Mouse (Mus musculus) MEL (cell line): ENCODE data around the gene Synrg. TPM values are rescaled to one million over a fixed set of nuclear protein-coding genes. Genes with fewer than 3 reads are reported as not detected.

ENCODE experiments used
- DNase-seq: peaks from one replicate; pipeline ENCODE4 v3.0.0; 2011; ENCODE audit warnings: low read depth, low spot score
- H3K27ac ChIP-seq: 2 replicates; pipeline ENCODE4 v1.5.1; 2012; ENCODE audit warnings: low read depth, mild to moderate bottlenecking, control low read depth, low read length, moderate library complexity; ENCODE audit not compliant: control insufficient read depth
- H3K27me3 ChIP-seq, 2 experiments: fragments of 150-350 bp in 1 of 2; sonication (generic) in 1 of 2; 2 replicates each; pipeline ENCODE4 v1.6.1; 2012; ENCODE audit warnings: low read length in 2 of 2, mild to moderate bottlenecking in 2 of 2, improper control_type of control experiment in 1 of 2, moderate library complexity in 1 of 2; ENCODE audit not compliant: insufficient read depth in 2 of 2, control insufficient read depth in 1 of 2
- H3K36me3 ChIP-seq, 2 experiments: 2 replicates each; pipeline ENCODE4 v1.6.1; 2012 to 2014; ENCODE audit warnings: low read length in 2 of 2, improper control_type of control experiment in 1 of 2, inconsistent platforms in 1 of 2, mild to moderate bottlenecking in 1 of 2; ENCODE audit not compliant: insufficient read depth in 2 of 2, control insufficient read depth in 1 of 2
- H3K4me1 ChIP-seq, 2 experiments: fragments of 150-350 bp in 1 of 2; sonication (generic) in 1 of 2; 2 replicates each; pipeline ENCODE4 v1.6.1; 2012; ENCODE audit warnings: low read length in 2 of 2, improper control_type of control experiment in 1 of 2, mild to moderate bottlenecking in 1 of 2; ENCODE audit not compliant: insufficient read depth in 2 of 2, control insufficient read depth in 1 of 2
- H3K4me3 ChIP-seq, 2 experiments: fragments of 150-350 bp in 1 of 2; sonication (generic) in 1 of 2; 2 replicates each; pipeline ENCODE4 v1.5.1; 2012; ENCODE audit warnings: low read depth in 2 of 2, low read length in 2 of 2, mild to moderate bottlenecking in 2 of 2, moderate library complexity in 2 of 2, control low read depth in 1 of 2, improper control_type of control experiment in 1 of 2; ENCODE audit not compliant: control insufficient read depth in 1 of 2, insufficient read depth in 1 of 2
- H3K79me2 ChIP-seq: 2 replicates; pipeline ENCODE4 v1.6.1; 2012; ENCODE audit warnings: mild to moderate bottlenecking, low read length, moderate library complexity; ENCODE audit not compliant: control insufficient read depth, poor library complexity, insufficient read depth
- H3K9ac ChIP-seq: 2 replicates; pipeline ENCODE4 v1.6.1; 2012; ENCODE audit warnings: low read depth, mild to moderate bottlenecking, control low read depth, low read length, moderate library complexity; ENCODE audit not compliant: control insufficient read depth, poor library complexity, severe bottlenecking
- H3K9me3 ChIP-seq: fragments of 150-350 bp; sonication (generic); replicated peaks from 2 replicates; pipeline ENCODE4 v1.6.1; 2012; ENCODE audit warnings: mild to moderate bottlenecking, low read length, improper control_type of control experiment, moderate library complexity; ENCODE audit not compliant: insufficient read depth
- CHD1 ChIP-seq: IDR thresholded peaks from 2 replicates; pipeline ENCODE4 v1.6.1; 2012; ENCODE audit warnings: low read depth, mild to moderate bottlenecking, inconsistent platforms, low read length, improper control_type of control experiment
- CHD2 ChIP-seq: IDR thresholded peaks from 2 replicates; pipeline ENCODE4 v1.6.1; 2011; ENCODE audit warnings: low read length, improper control_type of control experiment
- CTCF ChIP-seq, 3 experiments: IDR thresholded peaks in 2 of 3; conservative IDR thresholded peaks in 1 of 3; 2 replicates each; pipeline ENCODE4 v1.5.1; 2011 to 2012; ENCODE audit warnings: low read length in 3 of 3, low read depth in 2 of 3, mild to moderate bottlenecking in 2 of 3, improper control_type of control experiment in 1 of 3, inconsistent platforms in 1 of 3, mixed read lengths in 1 of 3, moderate library complexity in 1 of 3; ENCODE audit not compliant: control insufficient read depth in 1 of 3, insufficient read depth in 1 of 3, poor library complexity in 1 of 3, severe bottlenecking in 1 of 3
- E2F4 ChIP-seq: IDR thresholded peaks from 2 replicates; pipeline ENCODE4 v1.6.1; 2011; ENCODE audit warnings: low read depth, low read length, improper control_type of control experiment, borderline replicate concordance
- ELF1 ChIP-seq: IDR thresholded peaks from 2 replicates; pipeline ENCODE4 v1.6.1; 2014; ENCODE audit warnings: low read depth, mild to moderate bottlenecking, inconsistent platforms, low read length, improper control_type of control experiment, moderate library complexity
- EP300 ChIP-seq, 2 experiments: IDR thresholded peaks; 2 replicates each; pipeline ENCODE4 v1.6.1; 2011; ENCODE audit warnings: improper control_type of control experiment in 2 of 2, low read length in 2 of 2, low read depth in 1 of 2, mild to moderate bottlenecking in 1 of 2
- ETS1 ChIP-seq: IDR thresholded peaks from 2 replicates; pipeline ENCODE4 v1.6.1; 2012; ENCODE audit warnings: low read depth, mild to moderate bottlenecking, inconsistent platforms, low read length, improper control_type of control experiment, moderate library complexity
- HCFC1 ChIP-seq: IDR thresholded peaks from 2 replicates; pipeline ENCODE4 v1.6.1; 2012; ENCODE audit warnings: low read depth, mild to moderate bottlenecking, inconsistent platforms, low read length, improper control_type of control experiment, moderate library complexity
- KAT2A ChIP-seq: conservative IDR thresholded peaks from 2 replicates; pipeline ENCODE4 v1.6.1; 2012; ENCODE audit warnings: low read depth, low read length, improper control_type of control experiment, inconsistent platforms
- MAX ChIP-seq: IDR thresholded peaks from 2 replicates; pipeline ENCODE4 v1.6.1; 2011; ENCODE audit warnings: low read length, improper control_type of control experiment
- MXI1 ChIP-seq: IDR thresholded peaks from 2 replicates; pipeline ENCODE4 v1.6.1; 2011; ENCODE audit warnings: mild to moderate bottlenecking, low read depth, low read length, improper control_type of control experiment
- MYC ChIP-seq: IDR thresholded peaks from 2 replicates; pipeline ENCODE4 v1.6.1; 2011; ENCODE audit warnings: low read depth, mild to moderate bottlenecking, low read length, improper control_type of control experiment, moderate library complexity
- NELFE ChIP-seq: IDR thresholded peaks from 2 replicates; pipeline ENCODE4 v1.6.1; 2011; ENCODE audit warnings: low read depth, low read length, improper control_type of control experiment
- NRF1 ChIP-seq: IDR thresholded peaks from 2 replicates; pipeline ENCODE4 v1.6.1; 2014; ENCODE audit warnings: low read depth, mild to moderate bottlenecking, inconsistent platforms, low read length, improper control_type of control experiment, moderate library complexity; ENCODE audit not compliant: poor library complexity, insufficient read depth, severe bottlenecking
- POLR2AphosphoS2 ChIP-seq: IDR thresholded peaks from 2 replicates; pipeline ENCODE4 v1.6.1; 2011; ENCODE audit warnings: low read length, improper control_type of control experiment
- POLR2AphosphoS5 ChIP-seq: IDR thresholded peaks from 2 replicates; pipeline ENCODE4 v1.6.1; 2012; ENCODE audit warnings: low read depth, borderline replicate concordance, mild to moderate bottlenecking, inconsistent platforms, low read length, moderate library complexity, mixed read lengths
- RCOR1 ChIP-seq: IDR thresholded peaks from 2 replicates; pipeline ENCODE4 v1.6.1; 2012; ENCODE audit warnings: low read depth, mild to moderate bottlenecking, inconsistent platforms, low read length, improper control_type of control experiment
- SMC3 ChIP-seq: IDR thresholded peaks from 2 replicates; pipeline ENCODE4 v1.6.1; 2011; ENCODE audit warnings: low read depth, low read length, improper control_type of control experiment
- TCF12 ChIP-seq: IDR thresholded peaks from 2 replicates; pipeline ENCODE4 v1.6.1; 2014; ENCODE audit warnings: low read depth, mild to moderate bottlenecking, inconsistent platforms, low read length, improper control_type of control experiment, moderate library complexity
- UBTF ChIP-seq: IDR thresholded peaks from 2 replicates; pipeline ENCODE4 v1.6.1; 2012; ENCODE audit warnings: low read depth, mild to moderate bottlenecking, inconsistent platforms, low read length, improper control_type of control experiment, moderate library complexity, borderline replicate concordance; ENCODE audit not compliant: insufficient read depth
- USF1 ChIP-seq: IDR thresholded peaks from 2 replicates; pipeline ENCODE4 v1.6.1; 2014; ENCODE audit warnings: low read depth, mild to moderate bottlenecking, inconsistent platforms, low read length, improper control_type of control experiment, moderate library complexity
- USF2 ChIP-seq, 2 experiments: IDR thresholded peaks; 2 replicates each; pipeline ENCODE4 v1.6.1; 2011 to 2012; ENCODE audit warnings: improper control_type of control experiment in 2 of 2, low read length in 2 of 2, borderline replicate concordance in 1 of 2, inconsistent platforms in 1 of 2, low read depth in 1 of 2, mild to moderate bottlenecking in 1 of 2; ENCODE audit not compliant: insufficient read depth in 1 of 2
- ZKSCAN1 ChIP-seq: IDR thresholded peaks from 2 replicates; pipeline ENCODE4 v1.6.1; 2012; ENCODE audit warnings: low read depth, mild to moderate bottlenecking, inconsistent platforms, low read length, improper control_type of control experiment, moderate library complexity
- ZMIZ1 ChIP-seq: IDR thresholded peaks from 2 replicates; pipeline ENCODE4 v1.6.1; 2012; ENCODE audit warnings: low read depth, mild to moderate bottlenecking, inconsistent platforms, low read length, improper control_type of control experiment, moderate library complexity
- polyA plus RNA-seq, 2 experiments: library from polyadenylated mRNA; stranded (reverse) in 1 of 2; unstranded in 1 of 2; fragments of >175 nt in 1 of 2; fragments of >200 nt in 1 of 2; gene quantifications; 2 replicates each; pipeline versions ENCODE4 v1.2.1 to v1.2.4; 2012; ENCODE audit warnings: low replicate concordance in 2 of 2, low read depth in 1 of 2; ENCODE audit not compliant: insufficient read length in 2 of 2, insufficient read depth in 1 of 2, missing spikeins in 1 of 2
- total RNA-seq: library from RNA; depleted of rRNA; stranded (reverse); fragments of 300-350 nt; gene quantifications from 2 replicates; pipeline ENCODE4 v1.2.3, GENCODE M21; 2012

Gene Synrg
- total and polyA plus RNA-seq, 3 experiments = 24.7 to 75.3 (median 26.4) TPM

DNA sequence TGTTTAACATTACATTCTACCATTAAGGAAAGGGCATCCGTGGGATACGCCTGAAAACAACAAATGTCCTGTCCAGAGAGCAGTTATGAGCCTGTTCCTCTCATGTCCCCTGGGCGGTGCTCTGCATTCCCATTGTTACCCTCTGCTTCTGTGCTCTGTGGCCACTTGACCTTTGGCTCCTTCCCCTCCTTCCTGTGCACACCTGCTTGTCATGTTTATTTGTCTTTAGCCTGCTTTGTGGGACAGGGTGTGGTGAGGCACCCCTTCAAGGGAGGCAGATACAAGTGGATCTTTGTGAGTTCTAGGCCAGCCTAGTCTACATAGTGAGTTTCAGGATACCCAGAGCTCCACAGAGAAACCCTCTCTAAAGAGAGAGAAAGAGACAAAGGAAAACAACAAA is 30.3 kb downstream of the Synrg start:
- H3K79me2 ChIP-seq = no peaks in the 10 kb centered on the region; the same call in 1 of the 2 replicates
- H3K36me3 ChIP-seq = peaks cover 0 to 31% of the 10 kb centered on the region in 2 experiments; a peak in 2 of 4 replicates
- no peak overlapping the region for H3K27ac ChIP-seq
- H3K9me3 ChIP-seq = no peaks in the 10 kb centered on the region
- H3K4me3 ChIP-seq = no peak overlapping the region
- no peaks in the 10 kb centered on the region for H3K27me3 ChIP-seq
- DNase-seq = no peak
- TF ChIP-seq ZKSCAN1 (no peak), ETS1 (no peak), KAT2A (no peak), NELFE (no peak), UBTF (no peak), ELF1 (no peak), CHD1 (no peak), SMC3 (no peak), POLR2AphosphoS5 (no peak)
- no peak overlapping the region for H3K9ac ChIP-seq
- no peaks in the 10 kb centered on the region for H3K4me1 ChIP-seq

GRCm38 (mm10) chr11:83995535-83995950 is 31.3 kb downstream of the Synrg start:
- H3K36me3 ChIP-seq = peaks cover 0 to 27% of the 10 kb centered on the region in 2 experiments; a peak in 2 of 4 replicates
- no peak for DNase-seq
- no peak overlapping the region for H3K9ac ChIP-seq
- no peaks in the 10 kb centered on the region for H3K9me3 ChIP-seq
- H3K27ac ChIP-seq = no peak overlapping the region
- H3K79me2 ChIP-seq = no peaks in the 10 kb centered on the region; the same call in 1 of the 2 replicates
- no peak overlapping the region for H3K4me3 ChIP-seq
- TF ChIP-seq ZMIZ1 (no peak), POLR2AphosphoS5 (no peak), MYC (no peak), UBTF (no peak), MXI1 (no peak)
- H3K4me1 ChIP-seq = no peaks in the 10 kb centered on the region
- no peaks in the 10 kb centered on the region for H3K27me3 ChIP-seq

DNA sequence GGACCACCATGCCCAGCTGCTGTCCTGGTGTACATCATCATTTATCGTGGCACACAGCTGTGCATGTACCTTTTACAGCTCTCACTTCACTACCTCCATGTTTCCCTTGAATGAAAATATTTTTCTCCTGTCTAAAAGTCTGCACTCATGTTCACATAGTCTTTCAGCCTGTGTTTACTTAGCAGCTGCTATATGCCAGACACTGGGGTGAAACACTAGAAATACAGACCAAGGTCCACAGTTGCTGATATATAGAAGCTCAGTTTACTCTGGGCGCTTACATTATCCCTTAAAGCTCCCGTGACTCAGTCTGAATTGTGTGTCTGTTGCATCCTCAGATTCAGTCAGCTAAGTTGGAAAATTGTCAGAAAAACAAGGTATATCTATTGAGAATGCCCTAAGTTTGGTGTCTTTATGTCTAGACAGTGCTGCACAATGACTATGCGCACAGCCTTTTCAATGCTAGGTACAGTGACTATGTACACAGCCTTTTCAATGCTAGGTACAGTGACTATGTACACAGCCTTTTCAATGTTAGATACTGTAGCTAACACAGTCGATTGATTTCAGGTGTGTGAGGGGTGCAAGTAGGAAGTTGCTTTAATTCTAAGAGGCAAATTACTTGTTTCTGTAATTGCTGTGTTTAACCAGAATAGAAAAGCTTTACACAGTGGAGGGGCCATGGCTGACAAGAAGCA is 33.1 kb downstream of the Synrg start:
- no peaks in the 10 kb centered on the region for H3K9me3 ChIP-seq
- H3K79me2 ChIP-seq = no peaks in the 10 kb centered on the region; the same call in 1 of the 2 replicates
- DNase-seq = no peak
- H3K36me3 ChIP-seq = peaks cover 0 to 22% of the 10 kb centered on the region in 2 experiments; a peak in 2 of 4 replicates
- TF ChIP-seq CHD1 (no peak), NRF1 (no peak), RCOR1 (no peak), ZMIZ1 (no peak), CTCF (IDR thresholded peaks at IDR 0.05 in 2 of 3, conservative IDR thresholded peaks at IDR 0.05 in 1 of 3; ENCODE audit: control insufficient read depth in 1 of 3, insufficient read depth in 1 of 3, low read depth in 2 of 3, low read length in 3 of 3, poor library complexity in 1 of 3, severe bottlenecking in 1 of 3) (no peak), USF1 (no peak), EP300 (IDR thresholded peaks at IDR 0.05; ENCODE audit: low read depth in 1 of 2, low read length in 2 of 2) (no peak), E2F4 (no peak), POLR2AphosphoS2 (no peak), USF2 (IDR thresholded peaks at IDR 0.05; ENCODE audit: borderline replicate concordance in 1 of 2, insufficient read depth in 1 of 2, low read depth in 1 of 2, low read length in 2 of 2) (no peak), MAX (no peak), HCFC1 (no peak), TCF12 (no peak), CHD2 (no peak), SMC3 (no peak)
- H3K27ac ChIP-seq = no peak overlapping the region
- no peak overlapping the region for H3K9ac ChIP-seq
- H3K4me3 ChIP-seq = no peak overlapping the region
- no peaks in the 10 kb centered on the region for H3K27me3 ChIP-seq
- H3K4me1 ChIP-seq = no peaks in the 10 kb centered on the region
